Mouse (Mus musculus) embryonic facial prominence, embryonic 11.5 days (tissue): ENCODE measurements around the gene Adgre5. TPM values are rescaled to one million over a fixed set of nuclear protein-coding genes. Genes with fewer than 3 reads are reported as not detected.

Experiments used
- ATAC-seq: fragments of 200-750 bp; cut with Nextera tagmentation; replicated peaks from 2 replicates; pipeline ENCODE4 v1.8.0; 2017; ENCODE audit warnings: low read depth; ENCODE audit not compliant: insufficient number of reproducible peaks, low FRiP score, low TSS enrichment
- DNase-seq: peaks from one replicate; pipeline ENCODE4 v3.0.0-alpha.2; 2015; ENCODE audit warnings: low spot score
- H3K27ac ChIP-seq: fragments of 300-500 bp; sonication (generic); replicated peaks from 2 replicates; pipeline ENCODE4 v1.5.1; 2014; ENCODE audit warnings: mild to moderate bottlenecking, low read depth, low read length, control low read depth
- H3K27me3 ChIP-seq: fragments of 300-500 bp; sonication (generic); 2 replicates; pipeline ENCODE4 v1.6.1; 2014; ENCODE audit warnings: mild to moderate bottlenecking, low read length, moderate library complexity, mixed read lengths; ENCODE audit not compliant: control insufficient read depth, insufficient read depth
- H3K36me3 ChIP-seq: fragments of 300-500 bp; sonication (generic); replicated peaks from 2 replicates; pipeline ENCODE4 v1.6.1; 2014; ENCODE audit warnings: low read depth, mild to moderate bottlenecking, low read length, moderate library complexity, mixed read lengths; ENCODE audit not compliant: control insufficient read depth, insufficient read depth
- H3K4me1 ChIP-seq: fragments of 300-500 bp; sonication (generic); 2 replicates; pipeline ENCODE4 v1.6.1; 2014; ENCODE audit warnings: low read length, mixed read lengths; ENCODE audit not compliant: control insufficient read depth, insufficient read depth
- H3K4me2 ChIP-seq: fragments of 300-500 bp; sonication (generic); 2 replicates; pipeline ENCODE4 v1.6.1; 2014; ENCODE audit warnings: low read depth, mild to moderate bottlenecking, control low read depth, low read length, moderate library complexity
- H3K4me3 ChIP-seq: fragments of 300-500 bp; sonication (generic); 2 replicates; pipeline ENCODE4 v1.5.1; 2014; ENCODE audit warnings: low read depth, low read length, control low read depth
- H3K9ac ChIP-seq: fragments of 300-500 bp; sonication (generic); replicated peaks from 2 replicates; pipeline ENCODE4 v1.6.1; 2014; ENCODE audit warnings: mild to moderate bottlenecking, control low read depth, low read length
- H3K9me3 ChIP-seq: fragments of 300-500 bp; sonication (generic); replicated peaks from 2 replicates; pipeline ENCODE4 v1.6.1; 2016; ENCODE audit warnings: mild to moderate bottlenecking, low read length, inconsistent platforms, mixed read lengths; ENCODE audit not compliant: control insufficient read depth
- WGBS: fragments of 180-500 bp; shearing (Covaris S2); extraction: QIAGEN DNeasy Blood & Tissue Kit; methylation state at CpG from one replicate; pipeline ENCODE4 v1.1.7; 2014; 5-methylcytosine and 5-hydroxymethylcytosine counted together
- polyA plus RNA-seq: library from polyadenylated mRNA; unstranded; fragments of >200 nt; fragmentation: Nextera tagmentation; extraction: Ambion mirVana; gene quantifications from 2 replicates; pipeline ENCODE4 v1.2.1, GENCODE M21; 2014

The Adgre5 gene
- polyA plus RNA-seq, 1 experiment from 2014 or later, result 19.0 TPM

- Histone ChIP-seq H3K9me3 (no peaks in the 10 kb centered on the region), H3K4me2 (peak overlapping the region; percentile 93), H3K4me1 (peaks cover 3% of the 10 kb centered on the region), H3K27ac (peak overlapping the region; percentile 72), H3K9ac (peak overlapping the region; percentile 91), H3K36me3 (no peaks in the 10 kb centered on the region), H3K27me3 (no peaks in the 10 kb centered on the region), H3K4me3 (peak overlapping the region; percentile 91)
- DNase-seq, result peak; percentile 82
- WGBS, result 20% methylated on average over 9 of the region's 9 CpGs
- no peak for ATAC-seq
Observed at GRCm38 (mm10) chr8:83699566-83699965, 41.6 kb downstream of the Adgre5 start.

GRCm38 (mm10) chr8:83698661-83699453 lies 42.3 kb downstream of the Adgre5 start, which contains the start of gene Pkn1:
Gene Pkn1 (minus strand): TSS chr8:83699179.
- H3K9me3 ChIP-seq, result no peaks in the 10 kb centered on the region
- peak within 1 kb of the TSS; percentile 91 for H3K9ac ChIP-seq
- H3K36me3 ChIP-seq, result no peaks in the 10 kb centered on the region
- H3K4me2 ChIP-seq, result peak within 1 kb of the TSS; percentile 93
- under 1% methylated on average over 82 of the region's 85 CpGs for WGBS
- peak; percentile 82 for ATAC-seq
- H3K27me3 ChIP-seq, result no peaks in the 10 kb centered on the region
- H3K4me1 ChIP-seq, result peaks cover 3% of the 10 kb centered on the region
- peak within 1 kb of the TSS; percentile 72 for H3K27ac ChIP-seq
- peak; percentile 82 for DNase-seq
- peak within 1 kb of the TSS; percentile 91 for H3K4me3 ChIP-seq

DNA sequence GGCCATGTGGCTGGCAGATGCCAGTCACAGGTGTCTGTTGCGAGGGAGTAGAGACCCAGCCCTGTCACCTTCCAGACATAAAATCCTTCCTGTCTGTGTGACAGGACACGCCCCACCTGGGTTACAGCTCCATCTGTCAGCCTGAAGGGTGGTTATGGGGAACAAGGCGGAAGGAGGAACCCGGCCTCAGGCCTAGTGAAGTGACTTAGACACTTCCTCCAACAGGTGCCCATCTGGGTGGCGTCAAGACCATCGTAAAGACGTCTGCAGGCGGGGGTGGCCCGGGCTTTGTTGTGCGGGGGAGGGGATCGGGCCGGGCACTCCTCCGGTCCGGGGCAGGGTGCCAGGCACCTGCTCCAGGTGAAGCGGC lies 42.9 kb downstream of the Adgre5 start:
- Histone ChIP-seq H3K27me3 (no peaks in the 10 kb centered on the region), H3K9me3 (no peaks in the 10 kb centered on the region), H3K4me3 (peak overlapping the region; percentile 91), H3K27ac (no peak overlapping the region), H3K4me2 (peak overlapping the region; percentile 93), H3K36me3 (no peaks in the 10 kb centered on the region), H3K4me1 (peaks cover 3% of the 10 kb centered on the region), H3K9ac (peak overlapping the region; percentile 91)
- ATAC-seq (no peak), DNase-seq (peak; percentile 22)
- 2% methylated on average over 15 of the region's 15 CpGs for WGBS

- peaks cover 3% of the 10 kb centered on the region for H3K4me1 ChIP-seq
- no peaks in the 10 kb centered on the region for H3K36me3 ChIP-seq
- WGBS, result 40% methylated on average over 19 of the region's 19 CpGs
- DNase-seq (no peak), ATAC-seq (no peak; the same call in 1 of the 2 replicates)
- peak overlapping the region; percentile 91 for H3K9ac ChIP-seq
- 0 out of 2 replicates have a peak overlapping the region, but pooled peaks have one; percentile 35 for H3K27ac ChIP-seq
- H3K4me2 ChIP-seq, result peak overlapping the region; percentile 93
- no peaks in the 10 kb centered on the region for H3K27me3 ChIP-seq
- no peaks in the 10 kb centered on the region for H3K9me3 ChIP-seq
- H3K4me3 ChIP-seq, result peak overlapping the region; percentile 91
Observed at GRCm38 (mm10) chr8:83697374-83698220, 43.5 kb downstream of the Adgre5 start.

DNA sequence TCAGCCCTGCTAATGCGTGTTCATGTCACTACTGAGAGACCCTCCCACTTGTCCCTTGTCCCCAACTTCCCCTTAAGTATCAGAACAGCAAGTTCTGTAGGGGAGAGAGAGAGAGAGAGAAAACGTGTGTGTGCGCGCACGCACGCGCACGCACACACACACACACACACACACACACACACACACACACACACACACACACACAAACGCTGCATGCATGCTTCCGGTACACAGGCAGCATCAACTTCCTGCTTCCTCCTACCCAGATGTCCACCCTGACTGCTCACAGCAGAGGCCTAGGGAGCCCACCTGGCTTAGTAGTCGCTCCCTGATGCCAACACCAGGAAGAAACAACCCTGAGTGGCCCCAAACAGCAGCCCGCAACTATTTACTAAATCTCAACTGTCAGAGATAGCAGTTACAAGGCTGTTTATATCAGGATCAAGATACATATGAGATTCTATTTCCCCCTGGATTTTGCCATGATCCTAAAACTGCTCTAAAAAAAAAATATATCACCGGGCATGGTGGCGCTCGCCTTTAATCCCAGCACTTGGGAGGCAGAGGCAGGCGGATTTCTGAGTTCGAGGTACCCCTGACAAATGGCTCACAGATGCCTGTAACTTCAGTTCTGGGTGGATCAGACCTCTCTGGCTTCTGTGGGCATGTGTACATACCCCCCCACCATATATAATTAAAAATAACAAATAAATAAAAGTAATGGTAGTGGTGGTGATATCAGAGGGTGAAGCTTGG lies 45.6 kb downstream of the Adgre5 start:
- Histone ChIP-seq H3K9ac (no peak overlapping the region), H3K9me3 (no peaks in the 10 kb centered on the region), H3K4me2 (no peak overlapping the region), H3K27ac (no peak overlapping the region), H3K27me3 (no peaks in the 10 kb centered on the region), H3K4me1 (peaks cover 3% of the 10 kb centered on the region), H3K4me3 (no peak overlapping the region), H3K36me3 (0 out of 2 replicates have a peak, but pooled peaks cover 2% of the 10 kb centered on the region)
- 84% methylated on average over 11 of the region's 17 CpGs for WGBS
- DNase-seq (no peak), ATAC-seq (no peak)

DNA sequence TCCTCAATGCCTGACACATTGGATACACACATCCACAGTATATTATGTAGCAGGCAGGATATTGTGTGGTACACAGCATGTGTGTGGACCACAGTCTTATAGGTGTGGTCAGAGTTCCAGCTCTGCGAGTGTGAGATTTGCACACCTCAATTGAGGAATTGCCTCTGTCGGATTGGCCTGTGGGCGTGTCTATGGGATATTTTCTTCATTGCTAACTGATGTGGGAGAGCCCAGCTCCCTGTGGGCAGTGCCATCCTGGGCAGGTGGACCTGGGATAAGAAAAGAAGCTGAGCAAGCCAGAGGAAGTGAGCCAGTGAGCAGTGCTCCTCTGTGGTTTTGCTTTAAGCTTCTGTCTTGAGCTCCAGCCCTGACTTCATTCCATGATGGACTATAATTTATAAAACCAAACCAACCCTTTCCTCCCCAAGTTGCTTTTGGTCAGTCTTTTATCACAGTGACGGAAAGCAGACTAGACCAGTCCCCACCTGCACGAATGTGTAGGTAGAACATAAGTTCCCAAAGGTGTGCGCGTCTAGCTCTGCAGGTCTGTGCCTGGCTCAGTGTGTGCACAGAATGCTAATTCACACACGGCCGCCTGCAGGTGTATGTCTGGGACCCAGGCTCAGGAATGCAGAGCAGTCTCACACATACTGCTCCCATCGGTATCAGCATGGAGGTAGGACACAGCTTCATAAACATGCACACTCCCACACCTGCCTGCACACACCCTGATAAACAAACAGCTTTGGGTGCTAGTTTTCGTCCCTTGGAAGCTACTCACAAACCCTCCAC lies 46.6 kb downstream of the Adgre5 start:
- WGBS, result 89% methylated on average over 11 of the region's 11 CpGs
- H3K36me3 ChIP-seq, result 0 out of 2 replicates have a peak, but pooled peaks cover 2% of the 10 kb centered on the region
- no peak for DNase-seq
- ATAC-seq, result no peak
- H3K27ac ChIP-seq, result no peak overlapping the region
- H3K4me2 ChIP-seq, result no peak overlapping the region
- H3K9me3 ChIP-seq, result no peaks in the 10 kb centered on the region
- H3K4me1 ChIP-seq, result peaks cover 3% of the 10 kb centered on the region
- no peaks in the 10 kb centered on the region for H3K27me3 ChIP-seq
- H3K9ac ChIP-seq, result no peak overlapping the region
- no peak overlapping the region for H3K4me3 ChIP-seq

DNA sequence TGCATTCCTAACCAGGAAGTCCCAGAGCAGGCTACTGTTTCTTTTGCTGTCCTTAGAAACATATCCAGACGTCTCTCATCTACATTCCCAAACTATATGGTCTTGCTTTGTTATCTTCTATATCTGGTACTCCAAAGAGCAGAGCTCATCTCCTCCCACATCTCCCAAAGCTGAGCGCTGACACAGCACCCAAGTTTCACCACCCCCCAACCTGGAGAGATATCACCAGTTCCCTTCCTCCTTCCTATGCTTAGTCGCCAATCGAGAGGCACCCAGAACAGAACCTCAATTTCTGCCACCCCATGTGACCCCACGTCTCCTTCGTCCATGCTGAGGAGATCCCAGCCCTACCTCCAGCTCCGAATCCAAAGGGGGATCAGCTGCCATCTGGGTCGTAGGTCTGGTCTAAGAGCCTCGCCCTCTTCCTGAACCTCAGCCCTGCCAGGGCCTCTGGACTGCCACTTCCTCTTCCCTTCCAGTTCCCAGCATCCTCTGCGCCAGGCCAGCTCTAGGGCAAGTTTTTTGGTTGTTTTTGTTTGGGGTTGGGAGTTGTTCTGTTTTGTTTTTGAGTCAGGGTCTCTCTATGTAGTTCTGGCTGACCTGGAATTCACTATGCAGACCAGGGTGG lies 47.4 kb downstream of the Adgre5 start:
- 86% methylated on average over 10 of the region's 10 CpGs for WGBS
- Histone ChIP-seq H3K27ac (no peak overlapping the region), H3K9me3 (no peaks in the 10 kb centered on the region), H3K27me3 (no peaks in the 10 kb centered on the region), H3K4me2 (no peak overlapping the region), H3K9ac (no peak overlapping the region), H3K36me3 (0 out of 2 replicates have a peak, but pooled peaks cover 2% of the 10 kb centered on the region), H3K4me1 (peaks cover 3% of the 10 kb centered on the region), H3K4me3 (no peak overlapping the region)
- ATAC-seq (no peak), DNase-seq (no peak)
